Mouse (Mus musculus): ENCODE measurements around the gene Chmp1a. TPM values are rescaled to one million over a fixed set of nuclear protein-coding genes. Genes with fewer than 3 reads are reported as not detected.
"Not testable (repeated sequence)": the region's sequence is repeated elsewhere in the genome, so short reads cannot be mapped to it uniquely, and the experiment has no call there.

The Chmp1a gene
- total RNA-seq, 2 experiments from 2014 or later = 102 to 111 TPM

- Histone ChIP-seq H3K4me3 (peak within 1 kb of the TSS; percentile 66), H3K27ac (peak within 1 kb of the TSS; percentile 93)
- no peak; the same call in 1 of the 2 replicates for TF ChIP-seq CTCF (conservative IDR thresholded peaks at IDR 0.05)
- peak; percentile 94 for DNase-seq (ENCODE audit: low spot score in 2 of 2)
Observed at GRCm38 (mm10) chr8:123224278-123225266, 12.0 kb upstream of the Chmp1a start, which contains the start of gene Cdk10. TSS of gene Cdk10 (plus strand) at chr8:123224842.

- no peak for TF ChIP-seq CTCF (conservative IDR thresholded peaks at IDR 0.05)
- no peak overlapping the region for H3K27ac ChIP-seq
- DNase-seq (ENCODE audit: low spot score in 2 of 2) = no peak
- no peak overlapping the region for H3K4me3 ChIP-seq
Observed at GRCm38 (mm10) chr8:123220917-123221316, 8.4 kb upstream of the Chmp1a start.

- H3K27ac ChIP-seq = no peak overlapping the region
- H3K4me3 ChIP-seq = no peak overlapping the region
- TF ChIP-seq CTCF (conservative IDR thresholded peaks at IDR 0.05) = no peak
- no peak for DNase-seq (ENCODE audit: low spot score in 2 of 2)
Observed at GRCm38 (mm10) chr8:123215430-123215829, 2.9 kb upstream of the Chmp1a start.

- DNase-seq (ENCODE audit: low spot score in 2 of 2) = no peak
- peak; percentile 1; the same call in 1 of the 2 replicates for TF ChIP-seq CTCF (conservative IDR thresholded peaks at IDR 0.05)
- Histone ChIP-seq H3K4me3 (peak overlapping the region; percentile 84), H3K27ac (peak overlapping the region; percentile 91)
Observed at GRCm38 (mm10) chr8:123213118-123213772, 682 bp upstream of the Chmp1a start.

GRCm38 (mm10) chr8:123211876-123212275 lies 687 bp downstream of the Chmp1a start:
- Histone ChIP-seq H3K27ac (peak overlapping the region; percentile 91), H3K4me3 (peak overlapping the region; percentile 84)
- TF ChIP-seq CTCF (conservative IDR thresholded peaks at IDR 0.05) = no peak
- no peak for DNase-seq (ENCODE audit: low spot score in 2 of 2)

GRCm38 (mm10) chr8:123203571-123203970 lies 9.0 kb downstream of the Chmp1a start:
- H3K27ac ChIP-seq = no peak overlapping the region
- no peak overlapping the region for H3K4me3 ChIP-seq
- no peak for TF ChIP-seq CTCF (conservative IDR thresholded peaks at IDR 0.05)
- no peak for DNase-seq (ENCODE audit: low spot score in 2 of 2)

GRCm38 (mm10) chr8:123202288-123202687 lies 10.3 kb downstream of the Chmp1a start:
- TF ChIP-seq CTCF (conservative IDR thresholded peaks at IDR 0.05) = peak; percentile 97
- Histone ChIP-seq H3K4me3 (no peak overlapping the region), H3K27ac (no peak overlapping the region)
- DNase-seq (ENCODE audit: low spot score in 2 of 2) = peak; percentile 65 to 89

- no peak for DNase-seq (ENCODE audit: low spot score in 2 of 2)
- Histone ChIP-seq H3K4me3 (no peak overlapping the region), H3K27ac (no peak overlapping the region)
- TF ChIP-seq CTCF (conservative IDR thresholded peaks at IDR 0.05) = no peak
Observed at GRCm38 (mm10) chr8:123199864-123200263, 12.7 kb downstream of the Chmp1a start.

- not testable (repeated sequence) for H3K4me3 ChIP-seq; DNase-seq (ENCODE audit: low spot score in 2 of 2); H3K27ac ChIP-seq
Observed at GRCm38 (mm10) chr8:123197016-123197415, 15.5 kb downstream of the Chmp1a start.

GRCm38 (mm10) chr8:123193771-123194170 lies 18.8 kb downstream of the Chmp1a start:
- no peak for TF ChIP-seq CTCF (conservative IDR thresholded peaks at IDR 0.05)
- Histone ChIP-seq H3K27ac (no peak overlapping the region), H3K4me3 (no peak overlapping the region)
- DNase-seq (ENCODE audit: low spot score in 2 of 2) = no peak

- no peak for TF ChIP-seq CTCF (conservative IDR thresholded peaks at IDR 0.05)
- H3K4me3 ChIP-seq = no peak overlapping the region
- H3K27ac ChIP-seq = no peak overlapping the region
- DNase-seq (ENCODE audit: low spot score in 2 of 2) = no peak
Observed at GRCm38 (mm10) chr8:123191908-123192307, 20.7 kb downstream of the Chmp1a start.

GRCm38 (mm10) chr8:123190678-123191077 lies 21.9 kb downstream of the Chmp1a start:
- Histone ChIP-seq H3K27ac (peak overlapping the region; percentile 80), H3K4me3 (no peak overlapping the region)
- peak; percentile 81 to 82 for DNase-seq (ENCODE audit: low spot score in 2 of 2)
- peak; percentile 77 for TF ChIP-seq CTCF (conservative IDR thresholded peaks at IDR 0.05)

- Histone ChIP-seq H3K4me3 (no peak overlapping the region), H3K27ac (no peak overlapping the region)
- no peak for TF ChIP-seq CTCF (conservative IDR thresholded peaks at IDR 0.05)
- DNase-seq (ENCODE audit: low spot score in 2 of 2) = no peak
Observed at GRCm38 (mm10) chr8:123188841-123189240, 23.7 kb downstream of the Chmp1a start.
